Mouse (Mus musculus) ES-E14 (cell line): ENCODE data around the gene Actr3b. TPM values are rescaled to one million over a fixed set of nuclear protein-coding genes. Genes with fewer than 3 reads are reported as not detected.
A peak's percentile ranks its signal among the peaks of the same experiment; 100 is the strongest.

Experiments
- DNase-seq: peaks from one replicate; pipeline ENCODE4 v3.0.0-alpha.2; 2013; ENCODE audit warnings: low read depth, low spot score
- H3K27ac ChIP-seq: 2 replicates; pipeline ENCODE4 v1.5.1; 2012; ENCODE audit warnings: low read depth, mild to moderate bottlenecking, low read length, moderate library complexity, mixed read lengths; ENCODE audit not compliant: poor library complexity, insufficient read depth, severe bottlenecking
- H3K36me3 ChIP-seq: 2 replicates; pipeline ENCODE4 v1.6.1; 2012; ENCODE audit warnings: mild to moderate bottlenecking, low read length, moderate library complexity, mixed read lengths; ENCODE audit not compliant: control insufficient read depth, poor library complexity, insufficient read depth, severe bottlenecking
- H3K4me1 ChIP-seq, 2 experiments: fragments of 150-350 bp in 1 of 2; sonication (generic) in 1 of 2; 2 replicates each; pipeline ENCODE4 v1.6.1; 2012; ENCODE audit warnings: low read length in 2 of 2, mild to moderate bottlenecking in 1 of 2, mixed read lengths in 1 of 2; ENCODE audit not compliant: control insufficient read depth in 2 of 2, insufficient read depth in 2 of 2, poor library complexity in 1 of 2
- H3K4me3 ChIP-seq, 2 experiments: fragments of 150-350 bp in 1 of 2; sonication (generic) in 1 of 2; 2 replicates each; pipeline ENCODE4 v1.5.1; 2012; ENCODE audit warnings: low read length in 2 of 2, low read depth in 1 of 2, mild to moderate bottlenecking in 1 of 2, mixed read lengths in 1 of 2; ENCODE audit not compliant: insufficient read depth in 1 of 2, poor library complexity in 1 of 2, severe bottlenecking in 1 of 2
- H3K9ac ChIP-seq: 2 replicates; pipeline ENCODE4 v1.6.1; 2012; ENCODE audit warnings: low read depth, mild to moderate bottlenecking, low read length, mixed read lengths; ENCODE audit not compliant: poor library complexity, insufficient read depth, severe bottlenecking
- H3K9me3 ChIP-seq: fragments of 150-350 bp; sonication (generic); 2 replicates; pipeline ENCODE4 v1.6.1; 2012; ENCODE audit warnings: low read depth, mild to moderate bottlenecking, low read length; ENCODE audit not compliant: control insufficient read depth, insufficient read depth
- CHD2 ChIP-seq: IDR thresholded peaks from 2 replicates; pipeline ENCODE4 v1.6.1; 2014; ENCODE audit warnings: mild to moderate bottlenecking, low read depth, low read length, inconsistent platforms
- HCFC1 ChIP-seq: IDR thresholded peaks from 2 replicates; pipeline ENCODE4 v1.6.1; 2012; ENCODE audit warnings: low read length, inconsistent platforms, borderline replicate concordance; ENCODE audit not compliant: insufficient read depth
- MAFK ChIP-seq: IDR thresholded peaks from 2 replicates; pipeline ENCODE4 v1.6.1; 2014; ENCODE audit warnings: mild to moderate bottlenecking, low read depth, low read length, inconsistent platforms; ENCODE audit not compliant: insufficient read depth
- ZC3H11A ChIP-seq: IDR thresholded peaks from 2 replicates; pipeline ENCODE4 v1.6.1; 2012; ENCODE audit warnings: low read depth, mild to moderate bottlenecking, inconsistent platforms, low read length, borderline replicate concordance
- ZNF384 ChIP-seq: IDR thresholded peaks from 2 replicates; pipeline ENCODE4 v1.6.1; 2012; ENCODE audit warnings: low read depth, low read length, inconsistent platforms
- in situ Hi-C, 2 experiments: fragments of 600-800 bp; cut with MboI; formaldehyde crosslinking; loops; one replicate each; pipeline ENCODE4 v1.15.1; 2025; ENCODE audit warnings: low sequenced_read_pairs in 2 of 2, inconsistent platforms in 1 of 2; ENCODE audit not compliant: unreplicated experiment in 2 of 2
- total RNA-seq: library from RNA; depleted of rRNA; stranded (reverse); fragments of 300-350 nt; gene quantifications from 2 replicates; pipeline ENCODE4 v1.2.3, GENCODE M21; 2012

The Actr3b gene
- total RNA-seq, 1 experiment = 9.6 TPM

GRCm38 (mm10) chr5:25754236-25754766 lies 5.5 kb upstream of the Actr3b start:
- Histone ChIP-seq H3K36me3 (no peaks in the 10 kb centered on the region), H3K4me1 (0 out of 4 replicates have a peak, but pooled peaks cover 0 to 2% of the 10 kb centered on the region in 2 experiments), H3K4me3 (no peak overlapping the region), H3K9me3 (no peaks in the 10 kb centered on the region), H3K9ac (no peak overlapping the region), H3K27ac (no peak overlapping the region)
- TF ChIP-seq CHD2 (no peak), MAFK (no peak), ZNF384 (no peak), HCFC1 (no peak), ZC3H11A (no peak)
- no peak for DNase-seq
- in situ Hi-C loops = no loop called here

- H3K9ac ChIP-seq = peak overlapping the region; percentile 92
- no peak for TF ChIP-seq MAFK
- no peak for TF ChIP-seq ZC3H11A
- no peak for TF ChIP-seq HCFC1
- TF ChIP-seq CHD2 = no peak
- no peak for TF ChIP-seq ZNF384
- peak overlapping the region; percentile 94 to 98 for H3K4me3 ChIP-seq
- H3K27ac ChIP-seq = no peak overlapping the region
- no peaks in the 10 kb centered on the region for H3K36me3 ChIP-seq
- DNase-seq = no peak
- H3K4me1 ChIP-seq = peaks cover 2 to 3% of the 10 kb centered on the region in 2 experiments; a peak in 1 of 4 replicates
- H3K9me3 ChIP-seq = no peaks in the 10 kb centered on the region
- in situ Hi-C loops = no loop called here
These were observed 624 bp downstream of the Actr3b start for GRCm38 (mm10) chr5:25760410-25760832.

- no peak for DNase-seq
- Histone ChIP-seq H3K4me3 (no peak overlapping the region), H3K9ac (no peak overlapping the region), H3K4me1 (peaks cover 2 to 3% of the 10 kb centered on the region in 2 experiments; a peak in 1 of 4 replicates), H3K27ac (no peak overlapping the region), H3K9me3 (no peaks in the 10 kb centered on the region), H3K36me3 (no peaks in the 10 kb centered on the region)
- TF ChIP-seq ZC3H11A (no peak), CHD2 (no peak), MAFK (no peak), ZNF384 (no peak), HCFC1 (no peak)
- in situ Hi-C loops = no loop called here
These were observed 1.1 kb downstream of the Actr3b start for GRCm38 (mm10) chr5:25760871-25761270.

- no peak overlapping the region for H3K4me3 ChIP-seq
- H3K27ac ChIP-seq = no peak overlapping the region
- H3K4me1 ChIP-seq = peaks cover 2 to 3% of the 10 kb centered on the region in 2 experiments; a peak in 1 of 4 replicates
- no peak for DNase-seq
- no peak overlapping the region for H3K9ac ChIP-seq
- TF ChIP-seq ZNF384 (no peak), ZC3H11A (no peak), HCFC1 (no peak), CHD2 (no peak), MAFK (no peak)
- no peaks in the 10 kb centered on the region for H3K36me3 ChIP-seq
- no peaks in the 10 kb centered on the region for H3K9me3 ChIP-seq
- in situ Hi-C loops = no loop called here
These were observed 2.1 kb downstream of the Actr3b start for GRCm38 (mm10) chr5:25761850-25762249.

GRCm38 (mm10) chr5:25769006-25769405 lies 9.2 kb downstream of the Actr3b start:
- H3K9me3 ChIP-seq = no peaks in the 10 kb centered on the region
- peak overlapping the region; percentile 29 for H3K9ac ChIP-seq
- no peaks in the 10 kb centered on the region for H3K36me3 ChIP-seq
- DNase-seq = no peak
- in situ Hi-C loops = no loop called here
- no peak for TF ChIP-seq ZNF384
- peak; percentile 81 for TF ChIP-seq MAFK
- H3K27ac ChIP-seq = no peak overlapping the region
- H3K4me3 ChIP-seq = peak overlapping the region; percentile 40 to 66
- H3K4me1 ChIP-seq = no peaks in the 10 kb centered on the region; a peak in 1 of 4 replicates
